Mouse (Mus musculus): ENCODE data around the gene Olfr1178. TPM values are rescaled to one million over a fixed set of nuclear protein-coding genes. Genes with fewer than 3 reads are reported as not detected.

Olfr1178 gene
- total RNA-seq (2023) = not detected

DNA sequence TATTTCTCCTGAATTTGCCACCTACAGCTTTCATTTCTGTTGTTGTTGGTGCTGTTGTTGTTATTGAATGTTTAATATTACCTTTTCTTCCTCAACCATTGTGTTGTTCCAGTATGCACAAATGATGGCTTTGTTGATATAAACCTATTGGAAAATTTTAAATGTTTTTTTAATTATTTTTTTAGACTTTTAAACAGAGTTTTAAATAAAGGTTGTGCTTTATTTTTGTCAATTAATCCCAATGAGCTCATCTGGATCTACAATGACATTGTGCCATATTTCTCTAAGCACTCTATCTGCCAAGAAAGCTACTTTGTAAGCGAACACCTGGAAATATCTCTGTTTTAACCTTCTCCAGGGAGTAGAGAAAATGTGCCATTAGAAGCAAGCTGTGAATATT is at the start of gene Olfr1178:
Olfr1178 (plus strand) TSS at position 301 of the 400 bp plus-strand sequence.

DNA sequence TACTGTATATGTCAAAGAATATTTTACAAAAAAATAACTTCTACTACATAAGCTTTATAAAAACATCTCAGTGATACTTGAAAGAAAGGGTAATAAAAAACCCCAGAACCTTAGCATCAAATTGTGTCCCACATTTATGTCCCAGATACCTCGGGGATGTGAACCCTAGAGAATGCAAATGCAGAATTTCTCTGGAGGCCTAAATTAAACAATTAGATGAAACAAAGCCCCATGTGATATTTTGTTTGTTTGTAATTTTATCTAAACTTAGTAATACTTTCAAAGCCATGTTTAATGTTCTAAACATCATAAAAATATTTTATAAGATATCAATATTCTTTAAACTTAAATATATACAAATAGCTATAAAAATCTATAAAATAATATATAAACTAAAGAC is 40.5 kb upstream of the Olfr1178 start, which contains the start of gene Olfr1177-ps:
Olfr1177-ps (minus strand) TSS at position 101 of the 400 bp plus-strand sequence.

DNA sequence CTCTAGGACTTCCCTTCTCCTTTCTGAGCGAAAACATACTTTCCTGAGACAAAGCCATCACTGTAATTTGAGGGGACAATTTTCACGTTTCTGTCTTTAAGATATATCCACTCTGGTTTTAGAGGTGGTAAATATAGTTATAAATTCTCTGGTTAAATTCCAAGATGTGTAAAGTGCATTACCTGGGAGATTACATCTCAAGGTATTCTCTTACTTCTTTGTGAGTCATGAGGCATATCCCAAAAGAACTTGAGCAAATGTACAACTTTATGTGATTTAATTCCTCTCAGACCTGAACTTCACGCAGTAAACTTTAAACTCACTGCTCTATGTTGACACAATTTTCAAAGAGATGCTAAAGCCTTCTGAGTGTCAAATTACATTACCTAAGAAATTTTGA is 19.5 kb downstream of the Olfr1178 start, which contains the start of gene Olfr1179:
Olfr1179 (minus strand) TSS at position 101 of the 400 bp plus-strand sequence.

DNA sequence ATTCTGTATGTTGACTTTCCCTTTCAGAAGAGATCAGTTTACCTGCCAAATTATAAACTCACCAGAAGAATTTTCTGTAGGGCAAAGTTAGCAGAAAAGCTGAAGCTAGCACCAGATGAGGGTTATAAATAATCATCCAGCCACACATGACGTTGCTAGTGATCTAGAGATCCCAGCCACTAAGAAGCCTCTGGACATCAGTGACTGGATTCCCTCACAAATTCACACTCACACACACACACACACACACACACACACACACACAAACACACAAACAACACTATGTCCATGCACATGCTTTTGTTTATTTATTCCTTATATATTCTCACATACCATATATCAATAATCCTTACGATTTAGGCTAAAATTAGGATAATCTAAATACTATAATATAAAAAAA is 32.2 kb downstream of the Olfr1178 start, which contains the start of gene Olfr1180:
Olfr1180 (minus strand) TSS at position 101 of the 400 bp plus-strand sequence.

GRCm38 (mm10) chr2:88426071-88426470 is 39.2 kb downstream of the Olfr1178 start, which contains the start of gene Olfr1181:
TSS of gene Olfr1181 (minus strand) at chr2:88426171.

DNA sequence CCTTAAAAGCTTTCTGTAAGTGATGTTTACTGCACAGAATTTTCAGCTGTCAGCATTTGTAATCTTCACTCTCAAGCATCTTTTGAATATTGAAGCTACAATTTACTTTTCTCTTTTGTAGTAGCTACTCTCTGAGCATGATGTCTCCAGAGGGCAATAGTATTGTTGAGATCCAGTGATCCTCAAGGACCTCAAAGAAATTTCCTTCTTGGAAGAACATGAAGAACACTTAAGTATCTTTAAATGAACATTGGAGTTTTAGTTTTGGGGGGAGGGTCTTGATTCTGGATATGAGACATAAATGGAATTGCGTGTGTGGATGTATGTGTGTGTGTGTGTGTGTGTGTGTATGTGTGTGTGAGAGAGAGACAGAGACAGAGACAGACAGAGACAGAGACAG is 62.2 kb downstream of the Olfr1178 start, which contains the start of gene Gm13757:
Gm13757 (minus strand) TSS at position 101 of the 400 bp plus-strand sequence.

Other genes starting within 250 kb of the Olfr1178 start
- gene Olfr1167, start 231.9 kb upstream of the Olfr1178 start, total RNA-seq (2023) = not detected
- gene Olfr1168, start 205.2 kb upstream of the Olfr1178 start, total RNA-seq (2023) = not detected
- not detected for gene Olfr1170, start 158.7 kb upstream of the Olfr1178 start, total RNA-seq (2023)
- gene Olfr1173, start 107.2 kb upstream of the Olfr1178 start, total RNA-seq (2023) = not detected
- gene Olfr1174-ps, start 71.9 kb upstream of the Olfr1178 start, total RNA-seq (2023) = not detected
- gene Olfr1175-ps, start 59.8 kb upstream of the Olfr1178 start, total RNA-seq (2023) = not detected
- gene Olfr1176, start 50.3 kb upstream of the Olfr1178 start, total RNA-seq (2023) = not detected
- gene Olfr1177-ps, start 40.6 kb upstream of the Olfr1178 start, total RNA-seq (2023) = not detected
- gene Olfr1179, start 19.4 kb downstream of the Olfr1178 start, total RNA-seq (2023) = not detected
- gene Olfr1180, start 32.1 kb downstream of the Olfr1178 start, total RNA-seq (2023) = not detected
- not detected for gene Olfr1181, start 39.1 kb downstream of the Olfr1178 start, total RNA-seq (2023)
- not detected for gene Gm13757, start 62.1 kb downstream of the Olfr1178 start, total RNA-seq (2023)
- gene Olfr1183, start 67.8 kb downstream of the Olfr1178 start, total RNA-seq (2023) = not detected
- gene Olfr1184, start 96.5 kb downstream of the Olfr1178 start, total RNA-seq (2023) = not detected
- not detected for gene Olfr1185-ps1, start 106.3 kb downstream of the Olfr1178 start, total RNA-seq (2023)
- gene Olfr1186, start 131.5 kb downstream of the Olfr1178 start, total RNA-seq (2023) = not detected
- not detected for gene Olfr1188, start 169.9 kb downstream of the Olfr1178 start, total RNA-seq (2023)
- not detected for gene Olfr1189, start 199.4 kb downstream of the Olfr1178 start, total RNA-seq (2023)

Data from CD4-positive naive resting alpha-beta T cell, adult 57 days (primary cell).